In genomic region chr1:76450539-76451214, GRCm38 (mm10) we compare ENCODE assay signal across 14 mouse cellular contexts.
DNase-seq lines count a peak whose midpoint lies in the region; ATAC-seq and TF ChIP-seq lines count a peak whose summit lies in the region.
"Had no signal": no experiment of that assay in that cellular context is flagged by ENCODE, and none has a peak within 500 bp of the region (broad histone marks: within the 10 kb centered on the region; RNA-seq: fewer than 3 reads in every experiment).

No protein-coding gene starts in this region.

- H3K4me2 ChIP-seq in heart, postnatal 0 days (ENCODE audit: low read depth, low read length), result peak overlapping the region; percentile 6; the same call in 1 of the 2 replicates
- H3K4me2 ChIP-seq: hindbrain, embryonic 15.5 days; midbrain, embryonic 12.5 days; neural tube, embryonic 13.5 days had no signal

- no peak for TF ChIP-seq CTCF in gastrocnemius, adult 2 months (IDR thresholded peaks at IDR 0.05)
- TF ChIP-seq CTCF in lung, adult 2 months (IDR thresholded peaks at IDR 0.05; ENCODE audit: insufficient read depth, low read length), result no peak
- TF ChIP-seq CTCF in heart, postnatal 0 days (IDR thresholded peaks at IDR 0.05; ENCODE audit: low read depth), result no peak
- no peak for TF ChIP-seq CTCF in layer of hippocampus, adult 2 months (conservative IDR thresholded peaks at IDR 0.05)

- no peaks in the 10 kb centered on the region for H3K36me3 ChIP-seq in heart, postnatal 0 days (replicated peaks; ENCODE audit: control insufficient read depth, insufficient read depth, low read length)
- H3K36me3 ChIP-seq: G1E; hindbrain, embryonic 15.5 days; midbrain, embryonic 12.5 days; neural tube, embryonic 13.5 days had no signal

- no peak for TF ChIP-seq POLR2A in lung, adult 2 months (IDR thresholded peaks at IDR 0.05; ENCODE audit: borderline replicate concordance, extremely low read depth, low read depth, low read length)

- no peaks in the 10 kb centered on the region for H3K27me3 ChIP-seq in heart, postnatal 0 days (ENCODE audit: control insufficient read depth, insufficient read depth, low read length)
- H3K27me3 ChIP-seq: hindbrain, embryonic 15.5 days; midbrain, embryonic 12.5 days; neural tube, embryonic 13.5 days had no signal

- intact Hi-C loops in gastrocnemius, adult 2 months (cut with DNase I), result no loop called here

- no peaks in the 10 kb centered on the region for H3K9me3 ChIP-seq in heart, postnatal 0 days (replicated peaks; ENCODE audit: control insufficient read depth, low read length)
- H3K9me3 ChIP-seq: hindbrain, embryonic 15.5 days; midbrain, embryonic 12.5 days; neural tube, embryonic 13.5 days had no signal

- no peak overlapping the region for H3K9ac ChIP-seq in heart, postnatal 0 days (replicated peaks; ENCODE audit: low read depth, low read length)
- H3K9ac ChIP-seq: hindbrain, embryonic 15.5 days; midbrain, embryonic 12.5 days; neural tube, embryonic 13.5 days had no signal

- no peak overlapping the region for H3K4me3 ChIP-seq in gastrocnemius, adult 2 months
- no peak overlapping the region for H3K4me3 ChIP-seq in lung, adult 2 months (replicated peaks; ENCODE audit: extremely low read depth, low read depth, low read length)
- no peak overlapping the region for H3K4me3 ChIP-seq in heart, postnatal 0 days (ENCODE audit: low read depth, low read length)
- H3K4me3 ChIP-seq in layer of hippocampus, adult 2 months, result no peak overlapping the region
- H3K4me3 ChIP-seq: hindbrain, embryonic 15.5 days; midbrain, embryonic 12.5 days; neural tube, embryonic 13.5 days had no signal

- ATAC-seq in heart, postnatal 0 days (ENCODE audit: insufficient read depth, low read depth), result peak; percentile 76; the same call in 1 of the 2 replicates

- peak; percentile 19 for DNase-seq in gastrocnemius, adult 2 months
- DNase-seq in gastrocnemius, adult 18-20 months (ENCODE audit: low spot score), result no peak
- DNase-seq in lung, postnatal 10 days, result peak; percentile 7
- DNase-seq in lung, adult 2 months, result no peak
- peak; percentile 12 to 25 for DNase-seq in cerebellum, adult 18-20 months
- DNase-seq in heart, postnatal 0 days (ENCODE audit: low spot score), result peak; percentile 57
- no peak for DNase-seq in layer of hippocampus, postnatal 10 days (ENCODE audit: low spot score in 2 of 2)
- no peak for DNase-seq in layer of hippocampus, adult 2 months (ENCODE audit: low spot score in 2 of 2)
- DNase-seq: kidney, postnatal 14 days; thymus, adult 2 months had no signal

- H3K4me1 ChIP-seq in lung, adult 2 months (ENCODE audit: control insufficient read depth, insufficient read depth, low read length), result no peaks in the 10 kb centered on the region
- H3K4me1 ChIP-seq in heart, postnatal 0 days (ENCODE audit: control insufficient read depth, insufficient read depth), result no peaks in the 10 kb centered on the region
- H3K4me1 ChIP-seq: midbrain, embryonic 12.5 days had no signal

- H3K27ac ChIP-seq in gastrocnemius, adult 2 months, result no peak overlapping the region
- peak overlapping the region; percentile 15; the same call in 1 of the 2 replicates for H3K27ac ChIP-seq in heart, postnatal 0 days (ENCODE audit: low read depth)
- H3K27ac ChIP-seq in layer of hippocampus, adult 2 months, result no peak overlapping the region
- H3K27ac ChIP-seq: hindbrain, embryonic 15.5 days; midbrain, embryonic 12.5 days; neural tube, embryonic 13.5 days had no signal

- TF ChIP-seq EP300 in heart, postnatal 0 days (IDR thresholded peaks at IDR 0.05; ENCODE audit: low read depth), result no peak

- 36% methylated on average over 10 of the region's 10 CpGs for WGBS in lung, adult 2 months
- 21% methylated on average over 10 of the region's 10 CpGs for WGBS in heart, postnatal 0 days

Comparison
In these comparisons a context has a peak if more than half of its experiments do, and no peak if none do; other contexts are left out.
1. DNase-seq: peak in gastrocnemius, adult 2 months (single experiment), lung, postnatal 10 days (single experiment), cerebellum, adult 18-20 months (2 of 2) and heart, postnatal 0 days (single experiment); none in gastrocnemius, adult 18-20 months (single experiment), lung, adult 2 months (single experiment), layer of hippocampus, postnatal 10 days (0 of 2) and layer of hippocampus, adult 2 months (0 of 2).